8 mouse cellular contexts compared by ENCODE assay signal in genomic region chr2:30495000-30495908, GRCm38 (mm10). TPM values are rescaled to one million over a fixed set of nuclear protein-coding genes. Genes with fewer than 3 reads are reported as not detected.
DNase-seq lines count a peak whose midpoint lies in the region; ATAC-seq and TF ChIP-seq lines count a peak whose summit lies in the region.
"Had no signal": no experiment of that assay in that cellular context is flagged by ENCODE, and none has a peak within 500 bp of the region (broad histone marks: within the 10 kb centered on the region; RNA-seq: fewer than 3 reads in every experiment).

No protein-coding gene starts in this region.

- WGBS in lung, embryonic 15.5 days: 77% methylated on average over 8 of the region's 8 CpGs
- 80% methylated on average over 8 of the region's 8 CpGs for WGBS in hindbrain, embryonic 10.5 days
- 68% methylated on average over 8 of the region's 8 CpGs for WGBS in liver, embryonic 12.5 days (ENCODE audit: insufficient replicate concordance)
- WGBS in stomach, postnatal 0 days: 80% methylated on average over 8 of the region's 8 CpGs

- H3K9ac ChIP-seq in lung, embryonic 15.5 days: no peak overlapping the region
- H3K9ac ChIP-seq in liver, embryonic 12.5 days: no peak overlapping the region
- no peak overlapping the region for H3K9ac ChIP-seq in stomach, postnatal 0 days (ENCODE audit: low read length)

- H3K4me2 ChIP-seq in lung, embryonic 15.5 days: peak overlapping the region; percentile 64
- H3K4me2 ChIP-seq in liver, embryonic 12.5 days: peak overlapping the region; percentile 45
- H3K4me2 ChIP-seq in stomach, postnatal 0 days (replicated peaks; ENCODE audit: low read depth): peak overlapping the region; percentile 60

- TF ChIP-seq EP300 in stomach, postnatal 0 days (optimal IDR thresholded peaks at IDR 0.05): no peak

- peak; percentile 37; the same call in 1 of the 2 replicates for ATAC-seq in lung, embryonic 15.5 days (ENCODE audit: borderline replicate concordance, extremely low read depth, low FRiP score, low TSS enrichment)
- ATAC-seq in liver, embryonic 12.5 days: peak; percentile 29; the same call in 1 of the 2 replicates
- peak; percentile 24; the same call in 1 of the 2 replicates for ATAC-seq in stomach, postnatal 0 days (ENCODE audit: low FRiP score, low TSS enrichment)

- intact Hi-C loops in left cerebral cortex, postnatal 14 days (cut with DNase I): no loop called here

- no peaks in the 10 kb centered on the region for H3K27me3 ChIP-seq in lung, embryonic 15.5 days
- H3K27me3 ChIP-seq in hindbrain, embryonic 10.5 days (ENCODE audit: insufficient read depth, poor library complexity, severe bottlenecking): no peaks in the 10 kb centered on the region
- no peaks in the 10 kb centered on the region for H3K27me3 ChIP-seq in liver, embryonic 12.5 days (replicated peaks)
- H3K27me3 ChIP-seq in stomach, postnatal 0 days (ENCODE audit: control insufficient read depth, insufficient read depth, low read length): no peaks in the 10 kb centered on the region

- H3K4me3 ChIP-seq in lung, embryonic 15.5 days: peak overlapping the region; percentile 34; the same call in 1 of the 2 replicates
- H3K4me3 ChIP-seq in hindbrain, embryonic 10.5 days: peak overlapping the region; percentile 48
- no peak overlapping the region for H3K4me3 ChIP-seq in liver, embryonic 12.5 days
- H3K4me3 ChIP-seq in stomach, postnatal 0 days (ENCODE audit: low read depth, low read length): peak overlapping the region; percentile 29; the same call in 1 of the 2 replicates
- H3K4me3 ChIP-seq: myocyte had no signal

- no peak for TF ChIP-seq CTCF in stomach, postnatal 0 days (IDR thresholded peaks at IDR 0.05; ENCODE audit: low read depth)

- no peak overlapping the region for H3K27ac ChIP-seq in lung, embryonic 15.5 days
- peak overlapping the region; percentile 84 for H3K27ac ChIP-seq in hindbrain, embryonic 10.5 days
- H3K27ac ChIP-seq in liver, embryonic 12.5 days: no peak overlapping the region
- H3K27ac ChIP-seq in stomach, postnatal 0 days (replicated peaks): no peak overlapping the region

- no peak for DNase-seq in lung, adult 18-20 months
- no peak for DNase-seq in hindbrain, embryonic 10.5 days (ENCODE audit: low spot score)
- DNase-seq in stomach, postnatal 0 days (ENCODE audit: low spot score): no peak
- no peak for DNase-seq in left cerebral cortex, postnatal 14 days (ENCODE audit: low spot score in 2 of 2)
- no peak for DNase-seq in ovary, adult 18-20 months (ENCODE audit: low spot score)

- H3K36me3 ChIP-seq in lung, embryonic 15.5 days: no peaks in the 10 kb centered on the region
- H3K36me3 ChIP-seq in hindbrain, embryonic 10.5 days: no peaks in the 10 kb centered on the region
- H3K36me3 ChIP-seq in liver, embryonic 12.5 days: no peaks in the 10 kb centered on the region
- H3K36me3 ChIP-seq in stomach, postnatal 0 days (ENCODE audit: control insufficient read depth, insufficient read depth, low read length): no peaks in the 10 kb centered on the region

- H3K9me3 ChIP-seq in lung, embryonic 15.5 days: no peaks in the 10 kb centered on the region
- no peaks in the 10 kb centered on the region for H3K9me3 ChIP-seq in hindbrain, embryonic 10.5 days
- H3K9me3 ChIP-seq in liver, embryonic 12.5 days (replicated peaks): no peaks in the 10 kb centered on the region
- no peaks in the 10 kb centered on the region for H3K9me3 ChIP-seq in stomach, postnatal 0 days (ENCODE audit: control insufficient read depth, low read length)

- H3K4me1 ChIP-seq in lung, embryonic 15.5 days: peaks cover 11% of the 10 kb centered on the region
- peaks cover 16% of the 10 kb centered on the region for H3K4me1 ChIP-seq in hindbrain, embryonic 10.5 days (replicated peaks)
- peaks cover 12% of the 10 kb centered on the region; the same call in 1 of the 2 replicates for H3K4me1 ChIP-seq in liver, embryonic 12.5 days
- H3K4me1 ChIP-seq in stomach, postnatal 0 days (replicated peaks; ENCODE audit: control insufficient read depth, insufficient read depth): peaks cover 4% of the 10 kb centered on the region; the same call in 1 of the 2 replicates

RNA-seq across cellular contexts. Expression of gene Ier5l, which starts 21.2 kb away (rescaled TPM):
- polyA plus RNA-seq in lung, embryonic 15.5 days (2015; fragmentation: Nextera tagmentation; extraction: Ambion mirVana): 2.0 and 2.8 TPM in 2 replicates
- polyA plus RNA-seq in hindbrain, embryonic 10.5 days (2016; fragmentation: Nextera tagmentation; extraction: Ambion mirVana): 3.1 and 3.3 TPM in 2 replicates
- polyA plus RNA-seq in liver, embryonic 12.5 days (2016; fragmentation: Nextera tagmentation; extraction: Ambion mirVana): 0.44 and 0.59 TPM in 2 replicates
- polyA plus RNA-seq in stomach, postnatal 0 days (2015; fragmentation: Nextera tagmentation; extraction: Ambion mirVana): 1.8 and 4.4 TPM in 2 replicates
- total RNA-seq in left cerebral cortex, postnatal 14 days (2021): 10 to 100 TPM; 12.7 to 15.1 TPM
